8 mouse cellular contexts compared by ENCODE assay signal in the genomic region with DNA sequence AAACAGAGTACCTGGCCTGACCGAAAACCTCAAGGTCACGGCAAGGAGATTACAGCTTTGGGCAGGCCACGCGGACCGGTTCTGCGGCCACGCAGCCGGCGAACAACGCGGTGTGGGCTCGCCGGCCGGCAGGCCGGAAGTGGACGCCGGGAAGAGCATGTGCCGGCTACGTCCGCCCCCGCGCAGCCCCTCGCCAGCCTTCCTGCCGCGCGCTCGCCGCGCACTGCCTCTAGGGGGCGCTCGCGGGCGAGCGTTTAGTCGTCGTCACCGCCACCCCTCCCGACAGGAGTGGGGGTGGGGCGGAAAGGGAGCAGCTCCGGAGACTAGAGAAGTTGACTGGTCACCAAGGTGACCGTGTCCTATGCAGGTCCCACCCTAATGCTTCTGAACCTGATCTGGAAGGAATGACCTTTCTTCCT. TPM values are rescaled to one million over a fixed set of nuclear protein-coding genes. Genes with fewer than 3 reads are reported as not detected.
DNase-seq lines count a peak whose midpoint lies in the region; ATAC-seq and TF ChIP-seq lines count a peak whose summit lies in the region.

No protein-coding gene starts in this region.

- H3K4me1 ChIP-seq in hindbrain, postnatal 0 days (ENCODE audit: insufficient read depth, low read length) = no peaks in the 10 kb centered on the region

- 38% methylated on average over 39 of the region's 41 CpGs for WGBS in hindbrain, postnatal 0 days

- no peaks in the 10 kb centered on the region for H3K27me3 ChIP-seq in hindbrain, postnatal 0 days (ENCODE audit: insufficient read depth, low read length)

- intact Hi-C loops in gastrocnemius, adult 2 months (cut with DNase I) = loop anchor here (1.0 kb wide), 1 partner anchor 11 kb away; no protein-coding TSS in a partner anchor

- H3K4me3 ChIP-seq in gastrocnemius, adult 2 months = peak overlapping the region; percentile 87
- peak overlapping the region; percentile 53 for H3K4me3 ChIP-seq in hindbrain, postnatal 0 days (ENCODE audit: low read length)

- TF ChIP-seq CTCF in gastrocnemius, adult 2 months (IDR thresholded peaks at IDR 0.05) = peak; percentile 92; the same call in 1 of the 2 replicates
- TF ChIP-seq CTCF in hindbrain, postnatal 0 days (IDR thresholded peaks at IDR 0.05; ENCODE audit: low read depth) = peak; percentile 65

- peak overlapping the region; percentile 97 for H3K27ac ChIP-seq in gastrocnemius, adult 2 months
- peak overlapping the region; percentile 92 for H3K27ac ChIP-seq in hindbrain, postnatal 0 days

- H3K9me3 ChIP-seq in hindbrain, postnatal 0 days (ENCODE audit: low read length) = no peaks in the 10 kb centered on the region

- DNase-seq in R1 (ENCODE audit: low read depth, low spot score) = peak; percentile 79
- DNase-seq in cerebellum, postnatal 4 days (ENCODE audit: low spot score in 2 of 2) = peak; percentile 53 to 83
- peak; percentile 90 for DNase-seq in gastrocnemius, adult 2 months
- DNase-seq in hindbrain, postnatal 0 days (ENCODE audit: low spot score) = peak; percentile 87
- DNase-seq in left cerebral cortex, adult 8-10 months (ENCODE audit: low spot score in 2 of 2) = peak; percentile 55 to 82
- peak; percentile 82 for DNase-seq in right cerebral cortex, adult 18-20 months
- peak; percentile 70 for DNase-seq in urinary bladder, adult 2 months (ENCODE audit: low spot score)

- H3K9ac ChIP-seq in hindbrain, postnatal 0 days (replicated peaks; ENCODE audit: low read length) = peak overlapping the region; percentile 65

- peak overlapping the region; percentile 60 for H3K4me2 ChIP-seq in hindbrain, postnatal 0 days (ENCODE audit: low read depth, low read length)

- H3K36me3 ChIP-seq in hindbrain, postnatal 0 days (ENCODE audit: insufficient read depth, low read length) = no peaks in the 10 kb centered on the region

- ATAC-seq in hindbrain, postnatal 0 days = peak; percentile 89
- ATAC-seq in megakaryocyte, adult 5-6 weeks (ENCODE audit: poor library complexity, severe bottlenecking) = peak; percentile 82

RNA-seq across cellular contexts. Expression of a gene that starts 0.7 kb away (rescaled TPM):
- 10 to 100 TPM; 55.8 to 80.1 TPM for total RNA-seq in gastrocnemius, adult 2 months (2021)
- 494 and 546 TPM in 2 replicates for total RNA-seq in hindbrain, postnatal 0 days (2014; rRNA removed)
- polyA plus RNA-seq in hindbrain, postnatal 0 days (2015; fragmentation: Nextera tagmentation; extraction: Ambion mirVana) = 693 and 697 TPM in 2 replicates
- total RNA-seq in left cerebral cortex, adult 8-10 months (2022) = 100 to 1,000 TPM; 337 to 365 (median 350) TPM
- 699 and 817 TPM in 2 replicates for total RNA-seq in megakaryocyte, adult 5-6 weeks (2015)
- 576 and 610 TPM in 2 replicates for total RNA-seq in megakaryocyte, adult 5-6 weeks (2017)
- 445 and 526 TPM in 2 replicates for polyA plus RNA-seq in urinary bladder, adult 2 months (2012; rRNA removed)

RNA-seq across cellular contexts. Expression of a gene that starts 52.7 kb away (rescaled TPM):
- not detected for total RNA-seq in gastrocnemius, adult 2 months (2021)
- 0.83 and 1.8 TPM in 2 replicates for total RNA-seq in hindbrain, postnatal 0 days (2014; rRNA removed)
- polyA plus RNA-seq in hindbrain, postnatal 0 days (2015; fragmentation: Nextera tagmentation; extraction: Ambion mirVana) = 0.86 and 0.90 TPM in 2 replicates
- 1 to 10 TPM in 1 of 4 experiments, under 1 TPM in 2, not detected in 1; 0.73 to 1.4 (median 0.97) TPM for total RNA-seq in left cerebral cortex, adult 8-10 months (2022)
- total RNA-seq in megakaryocyte, adult 5-6 weeks (2015) = 2.3 and 3.9 TPM in 2 replicates
- 1.3 and 1.8 TPM in 2 replicates for total RNA-seq in megakaryocyte, adult 5-6 weeks (2017)
- polyA plus RNA-seq in urinary bladder, adult 2 months (2012; rRNA removed) = 3.6 and 4.1 TPM in 2 replicates

Comparison
In these comparisons a context has a peak if more than half of its experiments do, and no peak if none do; other contexts are left out.
1. Peak in every context shown above with its lines: DNase-seq, ATAC-seq, H3K4me3 ChIP-seq and H3K27ac ChIP-seq.